Mouse (Mus musculus) G1E (cell line): ENCODE measurements at regions not wholly inside any gene's neighbourhood (a gene's known extent, or its start where the extent isn't known, plus 50 kb on each side); places are given as distances from the start of the nearest gene placed in this dataset.

ENCODE experiments used
- ATAC-seq: 2 replicates; pipeline ENCODE4 v1.8.0; 2016; ENCODE audit warnings: mild to moderate bottlenecking; ENCODE audit not compliant: insufficient number of reproducible peaks, poor library complexity, low FRiP score, severe bottlenecking; ENCODE audit errors: extremely low read depth
- DNase-seq: peaks from one replicate; pipeline ENCODE4 v3.0.0; 2012; ENCODE audit warnings: low spot score
- H3K27me3 ChIP-seq: 2 replicates; pipeline ENCODE4 v1.6.1; 2012; ENCODE audit warnings: mild to moderate bottlenecking, low read length, inconsistent platforms; ENCODE audit not compliant: insufficient read depth
- H3K36me3 ChIP-seq: replicated peaks from 2 replicates; pipeline ENCODE3; 2012; ENCODE audit warnings: mild to moderate bottlenecking, inconsistent platforms
- H3K4me1 ChIP-seq: 2 replicates; pipeline ENCODE4 v1.6.1; 2012; ENCODE audit warnings: low read depth, low read length, inconsistent platforms, mixed read lengths; ENCODE audit not compliant: insufficient read depth
- H3K4me3 ChIP-seq: 2 replicates; pipeline ENCODE4 v1.5.1; 2012; ENCODE audit warnings: low read depth, mild to moderate bottlenecking, inconsistent platforms, low read length, moderate library complexity, mixed read lengths
- H3K9me3 ChIP-seq: replicated peaks from 2 replicates; pipeline ENCODE4 v1.6.1; 2012; ENCODE audit warnings: inconsistent platforms
- CTCF ChIP-seq: IDR thresholded peaks from 2 replicates; pipeline ENCODE4 v1.5.1; 2012; ENCODE audit warnings: low read depth, low read length, inconsistent platforms, mixed read lengths
- GATA1 ChIP-seq: IDR thresholded peaks from 2 replicates; pipeline ENCODE4 v1.6.1; 2012; ENCODE audit warnings: borderline replicate concordance, low read length, inconsistent platforms, mixed read lengths
- GATA2 ChIP-seq: IDR thresholded peaks from 2 replicates; pipeline ENCODE4 v1.6.1; 2012; ENCODE audit warnings: low read depth, low read length, inconsistent platforms, borderline replicate concordance
- POLR2AphosphoS5 ChIP-seq: IDR thresholded peaks from 2 replicates; pipeline ENCODE4 v1.6.1; 2012; ENCODE audit warnings: low read depth, low read length, inconsistent platforms; ENCODE audit not compliant: insufficient replicate concordance
- TAL1 ChIP-seq: conservative IDR thresholded peaks from 2 replicates; pipeline ENCODE4 v1.6.1; 2012; ENCODE audit warnings: low read depth, low read length, inconsistent platforms, mixed read lengths

- Histone ChIP-seq H3K27me3 (no peaks in the 10 kb centered on the region), H3K4me3 (no peak overlapping the region), H3K9me3 (no peaks in the 10 kb centered on the region), H3K4me1 (no peaks in the 10 kb centered on the region), H3K36me3 (no peaks in the 10 kb centered on the region)
- ATAC-seq, result no peak
- TF ChIP-seq POLR2AphosphoS5, result no peak
- TF ChIP-seq TAL1, result no peak
- no peak for TF ChIP-seq GATA1
- no peak for TF ChIP-seq GATA2
- TF ChIP-seq CTCF, result no peak
- DNase-seq, result no peak
Observed at GRCm38 (mm10) chr19:21152027-21152426, 120.1 kb upstream of the Zfand5 start.

- no peaks in the 10 kb centered on the region for H3K36me3 ChIP-seq
- ATAC-seq (no peak), DNase-seq (no peak)
- H3K27me3 ChIP-seq, result no peaks in the 10 kb centered on the region
- H3K4me3 ChIP-seq, result no peak overlapping the region
- no peaks in the 10 kb centered on the region for H3K9me3 ChIP-seq
- TF ChIP-seq POLR2AphosphoS5, result no peak
- no peak for TF ChIP-seq CTCF
- TF ChIP-seq GATA2, result no peak
- no peaks in the 10 kb centered on the region for H3K4me1 ChIP-seq
Observed at GRCm38 (mm10) chr19:21150849-21151248, 121.2 kb upstream of the Zfand5 start.

GRCm38 (mm10) chr19:21150241-21150640, 121.8 kb upstream of the Zfand5 start:
- ATAC-seq (no peak), DNase-seq (no peak)
- no peak for TF ChIP-seq GATA1
- no peak for TF ChIP-seq GATA2
- no peak for TF ChIP-seq CTCF
- TF ChIP-seq POLR2AphosphoS5, result no peak
- no peak for TF ChIP-seq TAL1
- H3K9me3 ChIP-seq, result no peaks in the 10 kb centered on the region
- H3K36me3 ChIP-seq, result no peaks in the 10 kb centered on the region
- no peak overlapping the region for H3K4me3 ChIP-seq
- no peaks in the 10 kb centered on the region for H3K4me1 ChIP-seq
- H3K27me3 ChIP-seq, result no peaks in the 10 kb centered on the region

GRCm38 (mm10) chr19:21146860-21147390, 125.2 kb upstream of the Zfand5 start:
- ATAC-seq (no peak), DNase-seq (no peak)
- Histone ChIP-seq H3K36me3 (no peaks in the 10 kb centered on the region), H3K27me3 (no peaks in the 10 kb centered on the region), H3K4me1 (peaks cover 5% of the 10 kb centered on the region; the same call in 1 of the 2 replicates), H3K9me3 (no peaks in the 10 kb centered on the region), H3K4me3 (no peak overlapping the region)
- TF ChIP-seq POLR2AphosphoS5, result no peak
- TF ChIP-seq GATA2, result no peak
- TF ChIP-seq GATA1, result no peak
- no peak for TF ChIP-seq TAL1
- no peak for TF ChIP-seq CTCF

- Histone ChIP-seq H3K4me1 (peaks cover 5% of the 10 kb centered on the region; the same call in 1 of the 2 replicates), H3K27me3 (no peaks in the 10 kb centered on the region), H3K9me3 (no peaks in the 10 kb centered on the region), H3K36me3 (no peaks in the 10 kb centered on the region), H3K4me3 (no peak overlapping the region)
- ATAC-seq (no peak), DNase-seq (peak; percentile 2)
- no peak for TF ChIP-seq TAL1
- TF ChIP-seq GATA2, result no peak
- TF ChIP-seq POLR2AphosphoS5, result no peak
- no peak for TF ChIP-seq CTCF
- no peak for TF ChIP-seq GATA1
Observed at GRCm38 (mm10) chr19:21144659-21145283, 127.3 kb upstream of the Zfand5 start.

- TF ChIP-seq GATA2, result no peak
- TF ChIP-seq GATA1, result no peak
- no peak for TF ChIP-seq TAL1
- TF ChIP-seq CTCF, result no peak
- no peak for TF ChIP-seq POLR2AphosphoS5
- ATAC-seq (no peak), DNase-seq (no peak)
- Histone ChIP-seq H3K4me3 (no peak overlapping the region), H3K27me3 (no peaks in the 10 kb centered on the region), H3K4me1 (peaks cover 5% of the 10 kb centered on the region; the same call in 1 of the 2 replicates), H3K36me3 (no peaks in the 10 kb centered on the region), H3K9me3 (no peaks in the 10 kb centered on the region)
Observed at GRCm38 (mm10) chr19:21143970-21144595, 128.0 kb upstream of the Zfand5 start.
